Mouse (Mus musculus) thymus, postnatal 25 days (tissue): ENCODE measurements around the gene Srm.

Experiments used
- DNase-seq: peaks from one replicate; pipeline ENCODE4 v3.0.0; 2022

The Srm gene

GRCm38 (mm10) chr4:148602357-148603120 lies 11.2 kb downstream of the Srm start, which contains the start of gene Masp2:
Gene Masp2, plus strand, starts transcription at chr4:148602554.
- DNase-seq = no peak

GRCm38 (mm10) chr4:148603376-148604139 lies 12.3 kb downstream of the Srm start:
- DNase-seq = no peak

- DNase-seq = no peak
Measured at GRCm38 (mm10) chr4:148604141-148604540, 12.8 kb downstream of the Srm start.

GRCm38 (mm10) chr4:148604541-148605165 lies 13.3 kb downstream of the Srm start:
- DNase-seq = peak; percentile 71

GRCm38 (mm10) chr4:148607758-148608157 lies 16.5 kb downstream of the Srm start:
- peak; percentile 81 for DNase-seq

GRCm38 (mm10) chr4:148609805-148610204 lies 18.5 kb downstream of the Srm start:
- no peak for DNase-seq

GRCm38 (mm10) chr4:148610631-148611364 lies 19.5 kb downstream of the Srm start:
- no peak for DNase-seq

- DNase-seq = no peak
Measured at GRCm38 (mm10) chr4:148612557-148612956, 21.3 kb downstream of the Srm start.

GRCm38 (mm10) chr4:148613738-148614137 lies 22.4 kb downstream of the Srm start:
- no peak for DNase-seq

- DNase-seq = no peak
Measured at GRCm38 (mm10) chr4:148619805-148620204, 28.5 kb downstream of the Srm start.

GRCm38 (mm10) chr4:148620718-148621117 lies 29.4 kb downstream of the Srm start:
- DNase-seq = no peak

GRCm38 (mm10) chr4:148622485-148622884 lies 31.2 kb downstream of the Srm start:
- no peak for DNase-seq

GRCm38 (mm10) chr4:148623609-148624008 lies 32.3 kb downstream of the Srm start:
- DNase-seq = no peak

- DNase-seq = no peak
Measured at GRCm38 (mm10) chr4:148625010-148625409, 33.7 kb downstream of the Srm start.

- DNase-seq = peak; percentile 49
Measured at GRCm38 (mm10) chr4:148625756-148626622, 34.7 kb downstream of the Srm start.

GRCm38 (mm10) chr4:148626623-148627185 lies 35.4 kb downstream of the Srm start, which contains the start of gene Tardbp:
Gene Tardbp, minus strand, starts transcription at chr4:148627019.
- peak; percentile 97 for DNase-seq

GRCm38 (mm10) chr4:148627246-148627645 lies 35.9 kb downstream of the Srm start:
- DNase-seq = no peak

- no peak for DNase-seq
Measured at GRCm38 (mm10) chr4:148632013-148632692, 40.9 kb downstream of the Srm start.

- no peak for DNase-seq
Measured at GRCm38 (mm10) chr4:148633395-148634061, 42.2 kb downstream of the Srm start.

GRCm38 (mm10) chr4:148635309-148635708 lies 44.0 kb downstream of the Srm start:
- DNase-seq = no peak
